Mouse (Mus musculus) midbrain, embryonic 12.5 days (tissue): ENCODE data around the gene Ddx4. TPM values are rescaled to one million over a fixed set of nuclear protein-coding genes. Genes with fewer than 3 reads are reported as not detected.
A peak's percentile ranks its signal among the peaks of the same experiment; 100 is the strongest.

Experiments
- ATAC-seq: fragments of 200-750 bp; cut with Nextera tagmentation; 2 replicates; pipeline ENCODE4 v1.8.0; 2017; ENCODE audit warnings: low read depth, moderate TSS enrichment, moderate library complexity; ENCODE audit not compliant: low FRiP score
- H3K27ac ChIP-seq: fragments of 300-500 bp; sonication (generic); replicated peaks from 2 replicates; pipeline ENCODE4 v1.5.1; 2016; ENCODE audit warnings: mild to moderate bottlenecking
- H3K27me3 ChIP-seq: fragments of 300-500 bp; sonication (generic); 2 replicates; pipeline ENCODE4 v1.6.1; 2016; ENCODE audit warnings: mild to moderate bottlenecking
- H3K36me3 ChIP-seq: fragments of 300-500 bp; sonication (generic); 2 replicates; pipeline ENCODE4 v1.6.1; 2016
- H3K4me1 ChIP-seq: fragments of 300-500 bp; sonication (generic); 2 replicates; pipeline ENCODE4 v1.6.1; 2016
- H3K4me2 ChIP-seq: fragments of 300-500 bp; sonication (generic); replicated peaks from 2 replicates; pipeline ENCODE4 v1.6.1; 2016; ENCODE audit warnings: mild to moderate bottlenecking, moderate library complexity
- H3K4me3 ChIP-seq: fragments of 300-500 bp; sonication (generic); 2 replicates; pipeline ENCODE4 v1.5.1; 2016; ENCODE audit warnings: mild to moderate bottlenecking
- H3K9ac ChIP-seq: fragments of 300-500 bp; sonication (generic); replicated peaks from 2 replicates; pipeline ENCODE4 v1.6.1; 2016; ENCODE audit warnings: mild to moderate bottlenecking, moderate library complexity
- H3K9me3 ChIP-seq: fragments of 300-500 bp; sonication (generic); 2 replicates; pipeline ENCODE4 v1.6.1; 2016; ENCODE audit warnings: mild to moderate bottlenecking
- WGBS: fragments of 180-500 bp; shearing (Covaris S2); methylation state at CpG from one replicate; pipeline ENCODE4 v1.1.7; 2016; 5-methylcytosine and 5-hydroxymethylcytosine counted together
- polyA plus RNA-seq: library from polyadenylated mRNA; unstranded; fragments of >200 nt; fragmentation: Nextera tagmentation; extraction: Ambion mirVana; gene quantifications from 2 replicates; pipeline ENCODE4 v1.2.1, GENCODE M21; 2016

The Ddx4 gene
- polyA plus RNA-seq: 0.82 and 1.1 TPM in 2 replicates

DNA sequence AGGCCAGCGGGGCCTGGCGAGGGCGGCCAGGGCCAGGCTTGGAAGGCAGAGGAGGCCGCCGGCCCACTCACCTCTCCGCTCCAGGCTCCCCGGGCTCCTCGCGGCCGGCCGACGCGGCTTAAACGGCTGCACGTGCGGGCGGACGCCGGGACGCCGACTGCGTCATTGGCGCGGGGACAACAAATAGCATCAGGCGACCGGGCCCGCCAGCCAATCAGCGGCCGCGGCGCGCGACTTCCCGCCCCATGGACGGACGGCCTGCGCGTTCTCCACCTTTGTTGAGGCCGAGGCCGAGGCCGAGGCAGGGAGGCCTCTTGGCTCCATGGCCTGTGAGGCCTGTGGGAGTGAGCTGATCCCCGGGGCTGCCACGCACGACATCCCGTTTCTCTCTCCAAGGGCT is at the start of gene Ddx4:
Gene Ddx4, minus strand, starts transcription at position 271 of the 400 bp plus-strand sequence.
- Histone ChIP-seq H3K27ac (no peak within 1 kb of the TSS), H3K27me3 (no peaks in the 10 kb centered on the region), H3K9ac (no peak within 1 kb of the TSS), H3K9me3 (peaks cover 9% of the 10 kb centered on the region), H3K4me2 (no peak within 1 kb of the TSS), H3K4me3 (no peak within 1 kb of the TSS), H3K4me1 (no peaks in the 10 kb centered on the region), H3K36me3 (no peaks in the 10 kb centered on the region)
- WGBS: 66% methylated on average over 45 of the region's 45 CpGs
- ATAC-seq: no peak

DNA sequence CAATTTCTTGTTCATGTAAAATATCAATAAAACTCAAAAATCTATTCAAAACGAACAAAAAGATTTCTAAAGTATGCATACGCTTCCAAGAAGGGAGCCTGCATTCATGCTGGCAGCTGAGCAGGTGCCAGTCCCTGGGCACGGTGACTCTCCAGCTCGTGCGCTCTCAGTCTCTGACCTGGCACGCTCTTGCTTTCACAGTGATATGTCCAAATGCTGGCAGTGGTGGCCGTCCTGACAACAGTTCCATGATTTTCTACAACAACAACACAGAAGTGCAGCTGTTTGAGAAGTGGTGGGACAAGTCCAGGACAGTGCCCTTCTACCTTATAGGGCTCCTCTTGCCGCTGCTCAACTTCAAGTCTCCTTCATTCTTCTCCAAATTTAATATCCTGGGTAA is 49.0 kb upstream of the Ddx4 start:
- no peaks in the 10 kb centered on the region for H3K4me1 ChIP-seq
- H3K36me3 ChIP-seq: peaks cover 16% of the 10 kb centered on the region
- WGBS: 95% methylated on average over 8 of the region's 8 CpGs
- no peak overlapping the region for H3K4me3 ChIP-seq
- ATAC-seq: no peak
- H3K27me3 ChIP-seq: no peaks in the 10 kb centered on the region
- no peak overlapping the region for H3K4me2 ChIP-seq
- no peak overlapping the region for H3K27ac ChIP-seq
- H3K9ac ChIP-seq: no peak overlapping the region
- no peaks in the 10 kb centered on the region for H3K9me3 ChIP-seq

DNA sequence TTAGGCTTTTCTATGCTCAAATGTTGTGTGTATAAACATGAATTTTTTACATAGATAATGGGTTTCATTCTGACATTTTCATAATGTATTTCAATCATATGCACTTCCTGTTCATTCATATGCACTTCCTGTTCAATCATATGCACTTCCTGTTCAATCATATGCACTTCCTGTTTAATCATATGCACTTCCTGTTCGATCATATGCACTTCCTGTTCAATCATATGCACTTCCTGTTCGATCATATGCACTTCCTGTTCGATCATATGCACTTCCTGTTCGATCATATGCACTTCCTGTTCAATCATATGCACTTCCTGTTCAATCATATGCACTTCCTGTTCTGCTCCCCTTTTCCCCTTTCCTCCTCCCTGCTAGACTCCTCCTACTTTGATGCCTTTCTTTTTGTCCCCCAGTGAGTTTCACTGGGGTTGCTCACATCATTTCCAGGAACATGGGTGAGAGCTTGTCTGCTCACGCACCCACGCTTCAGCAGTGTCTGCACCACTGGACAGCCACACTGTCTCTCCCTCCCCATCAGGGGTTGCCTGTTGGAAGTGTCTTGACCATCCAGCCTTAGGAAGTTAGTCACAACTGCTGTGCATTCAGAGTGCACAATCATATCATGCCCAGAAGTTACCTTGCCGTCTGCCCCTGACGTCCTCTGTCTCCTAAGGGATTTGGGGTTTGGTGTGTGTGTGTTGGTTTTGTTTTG is 43.4 kb upstream of the Ddx4 start:
- Histone ChIP-seq H3K27me3 (no peaks in the 10 kb centered on the region), H3K27ac (no peak overlapping the region), H3K9ac (no peak overlapping the region), H3K4me1 (no peaks in the 10 kb centered on the region), H3K4me2 (no peak overlapping the region), H3K4me3 (no peak overlapping the region), H3K36me3 (peaks cover 21% of the 10 kb centered on the region), H3K9me3 (peaks cover 6% of the 10 kb centered on the region)
- WGBS: 95% methylated on average over 8 of the region's 8 CpGs
- ATAC-seq: no peak

DNA sequence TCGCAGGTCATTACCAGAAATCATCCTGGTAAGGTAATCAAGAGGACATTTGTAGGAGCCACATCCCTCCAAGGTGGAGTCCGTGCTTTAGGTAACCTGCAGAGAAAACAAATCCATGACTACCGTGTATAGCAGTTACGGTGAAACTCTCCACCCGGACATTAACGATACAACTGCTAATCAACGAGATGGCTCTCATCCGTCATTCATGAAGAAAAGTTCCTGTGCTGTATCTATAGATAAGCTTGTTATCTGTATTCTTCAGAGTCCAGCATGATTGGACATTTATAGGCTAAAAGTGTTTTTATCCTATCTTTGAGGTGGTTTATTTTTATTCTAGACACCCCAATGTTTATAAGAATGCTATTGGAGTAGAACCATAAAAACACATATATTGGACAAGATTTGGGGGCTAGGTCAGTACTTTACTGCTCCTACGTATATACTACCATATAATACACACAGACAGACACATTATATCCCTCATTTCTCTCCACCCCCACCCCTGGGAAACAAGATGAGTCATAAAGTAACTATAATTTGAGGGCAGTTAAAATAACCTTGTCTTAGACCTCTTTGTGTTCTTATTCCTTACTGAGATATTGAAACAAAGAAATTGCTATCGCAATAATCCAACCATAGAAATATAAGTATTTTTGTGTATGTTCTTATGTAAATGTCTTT is 40.7 kb upstream of the Ddx4 start:
- 94% methylated on average over 10 of the region's 10 CpGs for WGBS
- Histone ChIP-seq H3K27me3 (no peaks in the 10 kb centered on the region), H3K27ac (no peak overlapping the region), H3K36me3 (peaks cover 6% of the 10 kb centered on the region; the same call in 1 of the 2 replicates), H3K4me3 (no peak overlapping the region), H3K4me2 (no peak overlapping the region), H3K9ac (no peak overlapping the region), H3K4me1 (no peaks in the 10 kb centered on the region), H3K9me3 (peaks cover 6% of the 10 kb centered on the region)
- no peak for ATAC-seq

DNA sequence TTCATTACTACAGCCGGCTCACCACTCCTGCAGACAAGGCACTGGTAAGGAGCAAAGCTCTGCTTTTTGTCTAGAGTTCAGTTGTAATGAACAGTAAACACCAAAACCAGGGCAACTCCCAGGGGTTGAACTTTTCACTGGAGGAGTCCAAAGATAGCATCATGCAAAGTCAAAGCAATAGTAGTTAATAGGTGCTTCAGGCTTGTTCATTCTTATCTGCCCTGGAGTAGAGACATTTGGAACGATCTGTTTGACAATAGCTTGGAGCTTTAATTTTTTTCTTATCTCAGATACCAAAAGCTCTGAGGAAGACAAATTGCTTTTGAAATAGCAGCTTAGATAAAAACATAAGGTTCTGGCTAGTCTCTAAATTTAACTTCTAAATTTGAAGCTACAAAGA is 33.9 kb upstream of the Ddx4 start:
- Histone ChIP-seq H3K27me3 (no peaks in the 10 kb centered on the region), H3K36me3 (0 out of 2 replicates have a peak, but pooled peaks cover 3% of the 10 kb centered on the region), H3K9me3 (no peaks in the 10 kb centered on the region), H3K4me3 (no peak overlapping the region), H3K27ac (no peak overlapping the region), H3K9ac (no peak overlapping the region), H3K4me2 (no peak overlapping the region), H3K4me1 (no peaks in the 10 kb centered on the region)
- WGBS: 90% methylated on average over 2 of the region's 2 CpGs
- no peak for ATAC-seq

DNA sequence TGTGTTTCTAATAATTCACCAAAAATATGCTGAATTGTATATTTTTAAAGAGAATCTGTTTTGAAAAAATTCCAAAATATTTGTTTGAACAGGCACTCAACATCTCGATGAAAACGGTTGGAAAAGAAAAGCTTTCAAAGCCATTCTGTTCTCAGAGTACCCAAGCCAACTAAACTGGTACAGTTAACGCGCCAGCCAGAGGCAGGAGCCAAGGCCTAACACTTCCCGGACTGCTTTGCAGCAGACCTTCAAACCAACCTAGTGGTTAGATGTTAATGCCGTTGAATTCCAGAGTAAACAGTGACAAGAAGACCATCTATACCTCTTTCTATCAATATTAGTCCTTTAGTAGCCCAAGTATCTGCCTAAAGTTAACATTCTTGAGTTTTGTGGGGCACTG is 31.7 kb upstream of the Ddx4 start:
- Histone ChIP-seq H3K9ac (no peak overlapping the region), H3K9me3 (no peaks in the 10 kb centered on the region), H3K4me2 (no peak overlapping the region), H3K27ac (no peak overlapping the region), H3K36me3 (0 out of 2 replicates have a peak, but pooled peaks cover 7% of the 10 kb centered on the region), H3K4me3 (no peak overlapping the region), H3K27me3 (no peaks in the 10 kb centered on the region), H3K4me1 (no peaks in the 10 kb centered on the region)
- 78% methylated on average over 6 of the region's 6 CpGs for WGBS
- ATAC-seq: no peak

DNA sequence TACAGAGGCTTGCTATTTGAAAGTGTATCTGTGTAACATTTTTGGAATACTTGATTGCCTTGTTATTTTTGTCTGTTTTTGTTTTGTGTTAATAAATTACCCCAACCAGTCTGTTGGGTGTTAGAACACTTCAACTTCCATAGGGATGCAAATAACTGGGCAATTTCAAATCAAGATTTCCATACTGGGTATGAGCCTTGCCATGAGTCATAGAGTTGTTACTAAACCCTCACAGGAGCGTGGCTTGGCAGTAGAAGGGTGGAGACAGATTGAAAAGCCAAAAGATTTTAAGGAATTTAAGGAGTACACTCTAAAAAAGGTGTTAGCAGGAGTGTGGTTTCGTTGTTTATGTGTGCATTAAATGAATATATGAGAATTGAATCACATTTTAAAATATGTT is 31.0 kb upstream of the Ddx4 start:
- Histone ChIP-seq H3K36me3 (peaks cover 7% of the 10 kb centered on the region; the same call in 1 of the 2 replicates), H3K4me2 (no peak overlapping the region), H3K4me1 (no peaks in the 10 kb centered on the region), H3K27ac (no peak overlapping the region), H3K27me3 (no peaks in the 10 kb centered on the region), H3K9ac (no peak overlapping the region), H3K9me3 (no peaks in the 10 kb centered on the region), H3K4me3 (no peak overlapping the region)
- no peak for ATAC-seq
- 80% methylated on average over 2 of the region's 2 CpGs for WGBS

DNA sequence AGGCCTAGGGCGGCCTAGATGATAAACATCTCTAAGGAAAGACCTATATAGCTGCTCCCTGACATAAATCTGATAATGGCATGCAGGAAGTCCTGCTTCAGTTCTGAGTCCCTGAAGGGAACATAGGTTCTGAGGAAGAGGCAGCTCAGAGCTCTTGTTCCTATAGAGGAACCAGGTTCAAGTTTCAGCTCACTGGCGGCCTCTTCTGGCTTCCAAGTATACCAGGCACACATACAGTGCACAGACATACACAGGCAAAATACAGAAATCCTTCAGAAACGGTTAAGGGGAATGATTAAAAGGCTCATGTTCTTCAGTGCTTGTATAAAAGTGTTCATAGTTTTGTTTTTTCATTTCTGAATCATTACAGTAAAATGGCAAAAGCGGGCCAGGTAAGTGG is 25.9 kb upstream of the Ddx4 start:
- H3K27ac ChIP-seq: no peak overlapping the region
- H3K9me3 ChIP-seq: no peaks in the 10 kb centered on the region; the same call in 1 of the 2 replicates
- H3K27me3 ChIP-seq: no peaks in the 10 kb centered on the region
- H3K4me3 ChIP-seq: no peak overlapping the region
- ATAC-seq: no peak
- no peak overlapping the region for H3K4me2 ChIP-seq
- peaks cover 12% of the 10 kb centered on the region for H3K36me3 ChIP-seq
- H3K4me1 ChIP-seq: no peaks in the 10 kb centered on the region
- no peak overlapping the region for H3K9ac ChIP-seq
- WGBS: 88% methylated on average over 4 of the region's 4 CpGs

DNA sequence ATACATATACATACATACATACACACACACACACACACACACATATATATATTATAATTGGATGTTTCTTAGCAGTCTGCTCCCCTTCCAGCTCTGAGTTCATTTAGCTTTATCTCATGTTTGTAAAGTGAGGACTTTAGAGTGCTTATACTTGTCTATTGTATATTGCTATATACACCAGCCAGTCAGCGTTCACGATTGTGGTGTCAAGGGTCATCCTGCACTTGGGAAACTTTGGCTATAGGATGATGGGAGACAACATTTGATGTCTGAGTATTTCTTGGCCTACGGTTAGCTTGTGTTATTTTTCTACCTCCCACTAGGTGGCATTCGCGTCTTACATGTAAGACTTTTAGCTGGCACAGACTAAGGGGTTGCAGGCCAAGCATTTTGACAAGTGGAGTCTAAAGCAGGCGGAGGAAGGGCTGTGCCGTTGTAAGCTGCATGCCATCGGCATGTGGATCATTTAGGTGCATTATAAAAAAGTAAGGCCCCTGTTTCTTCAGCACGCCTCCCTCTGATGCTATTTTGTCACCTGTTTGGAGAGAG is 21.7 kb upstream of the Ddx4 start:
- peak; percentile 73 for ATAC-seq
- peaks cover 17% of the 10 kb centered on the region for H3K36me3 ChIP-seq
- 14% methylated on average over 9 of the region's 9 CpGs for WGBS

DNA sequence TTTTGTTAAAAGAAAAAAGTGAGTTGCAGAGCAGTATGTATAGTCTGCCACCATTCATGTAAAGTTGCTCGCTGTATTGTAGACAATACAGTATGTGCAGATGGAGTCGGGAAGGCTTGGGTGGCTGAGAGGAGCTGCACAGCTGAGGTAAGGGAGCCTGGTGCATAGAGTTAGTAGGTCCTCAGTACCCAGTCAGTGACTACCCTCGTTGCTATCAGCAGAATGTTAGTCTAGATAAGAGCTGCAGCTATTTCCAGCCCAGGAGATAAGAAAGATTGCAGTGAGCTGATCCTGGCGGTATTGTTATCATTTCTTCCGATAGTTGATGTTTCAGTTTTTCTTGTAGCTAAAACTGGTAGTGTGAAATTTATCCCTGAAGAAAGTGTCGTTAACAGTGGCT is 20.5 kb upstream of the Ddx4 start:
- Histone ChIP-seq H3K4me1 (no peaks in the 10 kb centered on the region), H3K4me2 (no peak overlapping the region), H3K27ac (no peak overlapping the region), H3K36me3 (peaks cover 12% of the 10 kb centered on the region), H3K9me3 (no peaks in the 10 kb centered on the region), H3K4me3 (no peak overlapping the region), H3K9ac (no peak overlapping the region), H3K27me3 (no peaks in the 10 kb centered on the region)
- ATAC-seq: no peak
- 83% methylated on average over 6 of the region's 6 CpGs for WGBS

More for the DNA sequence above, 21.7 kb upstream of the Ddx4 start:
- no peak overlapping the region for H3K9ac ChIP-seq
- H3K27me3 ChIP-seq: no peaks in the 10 kb centered on the region
- H3K4me3 ChIP-seq: no peak overlapping the region
- no peaks in the 10 kb centered on the region for H3K4me1 ChIP-seq
- H3K9me3 ChIP-seq: no peaks in the 10 kb centered on the region; the same call in 1 of the 2 replicates
- no peak overlapping the region for H3K27ac ChIP-seq
- no peak overlapping the region for H3K4me2 ChIP-seq

DNA sequence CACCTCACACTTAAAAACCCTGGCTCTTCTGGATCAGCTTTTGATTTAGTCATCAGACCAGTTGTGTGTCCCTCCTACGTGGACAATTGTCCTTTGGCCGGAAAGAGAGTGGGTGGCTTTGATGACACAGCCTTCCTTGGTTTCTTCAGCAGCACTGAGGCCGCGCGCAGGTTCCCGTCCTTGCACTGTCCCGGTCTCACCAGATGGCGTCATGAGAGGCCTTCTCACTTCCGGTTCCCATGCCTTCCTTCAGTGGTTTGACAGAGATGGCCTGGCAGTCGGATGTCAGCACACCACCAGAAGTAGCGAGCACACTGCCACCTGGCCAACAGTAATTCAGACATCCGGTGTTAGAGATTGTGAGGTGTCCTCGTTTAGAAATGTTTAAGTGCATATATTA is 19.4 kb upstream of the Ddx4 start:
- peaks cover 9% of the 10 kb centered on the region for H3K36me3 ChIP-seq
- H3K9ac ChIP-seq: no peak overlapping the region
- no peak overlapping the region for H3K4me3 ChIP-seq
- H3K4me2 ChIP-seq: no peak overlapping the region
- H3K4me1 ChIP-seq: no peaks in the 10 kb centered on the region
- no peak overlapping the region for H3K27ac ChIP-seq
- no peaks in the 10 kb centered on the region for H3K27me3 ChIP-seq
- no peak for ATAC-seq
- H3K9me3 ChIP-seq: no peaks in the 10 kb centered on the region
- WGBS: 73% methylated on average over 13 of the region's 13 CpGs

DNA sequence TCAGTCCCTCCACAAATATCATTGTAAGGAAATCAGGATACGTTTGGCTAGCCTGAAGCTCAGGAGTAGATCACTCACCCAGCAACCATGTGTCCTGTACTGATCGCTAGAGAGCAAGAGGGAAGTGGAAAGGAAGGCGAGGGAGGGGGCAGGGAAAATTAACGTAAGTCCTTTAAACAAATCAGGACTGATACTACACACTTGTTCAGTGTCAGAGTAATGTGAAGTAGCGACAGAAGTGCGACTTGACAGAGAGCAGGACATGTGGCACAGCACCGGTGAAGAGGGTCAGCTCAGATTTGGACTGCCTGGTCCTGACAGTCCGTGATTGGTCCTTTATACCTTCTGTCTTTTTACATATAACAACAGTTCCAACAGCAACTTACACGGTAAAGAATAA is 14.9 kb upstream of the Ddx4 start:
- no peak overlapping the region for H3K9ac ChIP-seq
- H3K4me2 ChIP-seq: no peak overlapping the region
- H3K27me3 ChIP-seq: no peaks in the 10 kb centered on the region
- no peak overlapping the region for H3K27ac ChIP-seq
- H3K9me3 ChIP-seq: no peaks in the 10 kb centered on the region
- no peak for ATAC-seq
- no peak overlapping the region for H3K4me3 ChIP-seq
- H3K4me1 ChIP-seq: no peaks in the 10 kb centered on the region
- whole genome bisulfite sequencing: 88% methylated on average over 9 of the region's 9 CpGs
- H3K36me3 ChIP-seq: peaks cover 9% of the 10 kb centered on the region
